Mouse (Mus musculus) MEL (cell line): Measurements from ENCODE around the gene Spg21. TPM values are rescaled to one million over a fixed set of nuclear protein-coding genes. Genes with fewer than 3 reads are reported as not detected.

ENCODE experiments used
- DNase-seq: peaks from one replicate; pipeline ENCODE4 v3.0.0; 2011; ENCODE audit warnings: low read depth, low spot score
- H3K27ac ChIP-seq: 2 replicates; pipeline ENCODE4 v1.5.1; 2012; ENCODE audit warnings: low read depth, mild to moderate bottlenecking, control low read depth, low read length, moderate library complexity; ENCODE audit not compliant: control insufficient read depth
- H3K27me3 ChIP-seq, 2 experiments: fragments of 150-350 bp in 1 of 2; sonication (generic) in 1 of 2; 2 replicates each; pipeline ENCODE4 v1.6.1; 2012; ENCODE audit warnings: low read length in 2 of 2, mild to moderate bottlenecking in 2 of 2, improper control_type of control experiment in 1 of 2, moderate library complexity in 1 of 2; ENCODE audit not compliant: insufficient read depth in 2 of 2, control insufficient read depth in 1 of 2
- H3K36me3 ChIP-seq, 2 experiments: 2 replicates each; pipeline ENCODE4 v1.6.1; 2012 to 2014; ENCODE audit warnings: low read length in 2 of 2, improper control_type of control experiment in 1 of 2, inconsistent platforms in 1 of 2, mild to moderate bottlenecking in 1 of 2; ENCODE audit not compliant: insufficient read depth in 2 of 2, control insufficient read depth in 1 of 2
- H3K4me1 ChIP-seq, 2 experiments: fragments of 150-350 bp in 1 of 2; sonication (generic) in 1 of 2; 2 replicates each; pipeline ENCODE4 v1.6.1; 2012; ENCODE audit warnings: low read length in 2 of 2, improper control_type of control experiment in 1 of 2, mild to moderate bottlenecking in 1 of 2; ENCODE audit not compliant: insufficient read depth in 2 of 2, control insufficient read depth in 1 of 2
- H3K4me3 ChIP-seq, 2 experiments: fragments of 150-350 bp in 1 of 2; sonication (generic) in 1 of 2; 2 replicates each; pipeline ENCODE4 v1.5.1; 2012; ENCODE audit warnings: low read depth in 2 of 2, low read length in 2 of 2, mild to moderate bottlenecking in 2 of 2, moderate library complexity in 2 of 2, control low read depth in 1 of 2, improper control_type of control experiment in 1 of 2; ENCODE audit not compliant: control insufficient read depth in 1 of 2, insufficient read depth in 1 of 2
- H3K79me2 ChIP-seq: 2 replicates; pipeline ENCODE4 v1.6.1; 2012; ENCODE audit warnings: mild to moderate bottlenecking, low read length, moderate library complexity; ENCODE audit not compliant: control insufficient read depth, poor library complexity, insufficient read depth
- H3K9ac ChIP-seq: 2 replicates; pipeline ENCODE4 v1.6.1; 2012; ENCODE audit warnings: low read depth, mild to moderate bottlenecking, control low read depth, low read length, moderate library complexity; ENCODE audit not compliant: control insufficient read depth, poor library complexity, severe bottlenecking
- H3K9me3 ChIP-seq: fragments of 150-350 bp; sonication (generic); replicated peaks from 2 replicates; pipeline ENCODE4 v1.6.1; 2012; ENCODE audit warnings: mild to moderate bottlenecking, low read length, improper control_type of control experiment, moderate library complexity; ENCODE audit not compliant: insufficient read depth
- BHLHE40 ChIP-seq: IDR thresholded peaks from 2 replicates; pipeline ENCODE4 v1.6.1; 2012; ENCODE audit warnings: low read depth, mild to moderate bottlenecking, inconsistent platforms, low read length, improper control_type of control experiment, borderline replicate concordance
- CHD2 ChIP-seq: IDR thresholded peaks from 2 replicates; pipeline ENCODE4 v1.6.1; 2011; ENCODE audit warnings: low read length, improper control_type of control experiment
- E2F4 ChIP-seq: IDR thresholded peaks from 2 replicates; pipeline ENCODE4 v1.6.1; 2011; ENCODE audit warnings: low read depth, low read length, improper control_type of control experiment, borderline replicate concordance
- EP300 ChIP-seq, 2 experiments: IDR thresholded peaks; 2 replicates each; pipeline ENCODE4 v1.6.1; 2011; ENCODE audit warnings: improper control_type of control experiment in 2 of 2, low read length in 2 of 2, low read depth in 1 of 2, mild to moderate bottlenecking in 1 of 2
- ETS1 ChIP-seq: IDR thresholded peaks from 2 replicates; pipeline ENCODE4 v1.6.1; 2012; ENCODE audit warnings: low read depth, mild to moderate bottlenecking, inconsistent platforms, low read length, improper control_type of control experiment, moderate library complexity
- GABPA ChIP-seq: IDR thresholded peaks from 2 replicates; pipeline ENCODE4 v1.6.1; 2012; ENCODE audit warnings: low read depth, mild to moderate bottlenecking, inconsistent platforms, low read length, improper control_type of control experiment, moderate library complexity
- GATA1 ChIP-seq: IDR thresholded peaks from 2 replicates; pipeline ENCODE4 v1.6.1; 2011; ENCODE audit warnings: low read depth, low read length, improper control_type of control experiment
- HCFC1 ChIP-seq: IDR thresholded peaks from 2 replicates; pipeline ENCODE4 v1.6.1; 2012; ENCODE audit warnings: low read depth, mild to moderate bottlenecking, inconsistent platforms, low read length, improper control_type of control experiment, moderate library complexity
- JUND ChIP-seq: IDR thresholded peaks from 2 replicates; pipeline ENCODE4 v1.6.1; 2011; ENCODE audit warnings: low read depth, mild to moderate bottlenecking, improper control_type of control experiment, low read length
- MAX ChIP-seq: IDR thresholded peaks from 2 replicates; pipeline ENCODE4 v1.6.1; 2011; ENCODE audit warnings: low read length, improper control_type of control experiment
- MAZ ChIP-seq: IDR thresholded peaks from 2 replicates; pipeline ENCODE4 v1.6.1; 2012; ENCODE audit warnings: low read depth, mild to moderate bottlenecking, inconsistent platforms, low read length, improper control_type of control experiment
- MEF2A ChIP-seq: IDR thresholded peaks from 2 replicates; pipeline ENCODE4 v1.6.1; 2014; ENCODE audit warnings: low read depth, mild to moderate bottlenecking, inconsistent platforms, low read length, improper control_type of control experiment; ENCODE audit not compliant: poor library complexity, insufficient replicate concordance, severe bottlenecking; ENCODE audit errors: extremely low read depth
- POLR2A ChIP-seq, 2 experiments: IDR thresholded peaks; 2 replicates each; pipeline ENCODE4 v1.6.1; 2011 to 2012; ENCODE audit warnings: low read length in 2 of 2, mild to moderate bottlenecking in 2 of 2, control low read depth in 1 of 2, improper control_type of control experiment in 1 of 2, low read depth in 1 of 2, moderate library complexity in 1 of 2; ENCODE audit not compliant: control insufficient read depth in 1 of 2, insufficient read depth in 1 of 2, poor library complexity in 1 of 2
- POLR2AphosphoS2 ChIP-seq: IDR thresholded peaks from 2 replicates; pipeline ENCODE4 v1.6.1; 2011; ENCODE audit warnings: low read length, improper control_type of control experiment
- SIN3A ChIP-seq: IDR thresholded peaks from 2 replicates; pipeline ENCODE4 v1.6.1; 2012; ENCODE audit warnings: low read length, improper control_type of control experiment, inconsistent platforms
- TAL1 ChIP-seq: IDR thresholded peaks from 2 replicates; pipeline ENCODE4 v1.6.1; 2012; ENCODE audit warnings: mild to moderate bottlenecking, inconsistent platforms, low read length, moderate library complexity, mixed read lengths
- TCF12 ChIP-seq: IDR thresholded peaks from 2 replicates; pipeline ENCODE4 v1.6.1; 2014; ENCODE audit warnings: low read depth, mild to moderate bottlenecking, inconsistent platforms, low read length, improper control_type of control experiment, moderate library complexity
- USF1 ChIP-seq: IDR thresholded peaks from 2 replicates; pipeline ENCODE4 v1.6.1; 2014; ENCODE audit warnings: low read depth, mild to moderate bottlenecking, inconsistent platforms, low read length, improper control_type of control experiment, moderate library complexity
- USF2 ChIP-seq, 2 experiments: IDR thresholded peaks; 2 replicates each; pipeline ENCODE4 v1.6.1; 2011 to 2012; ENCODE audit warnings: improper control_type of control experiment in 2 of 2, low read length in 2 of 2, borderline replicate concordance in 1 of 2, inconsistent platforms in 1 of 2, low read depth in 1 of 2, mild to moderate bottlenecking in 1 of 2; ENCODE audit not compliant: insufficient read depth in 1 of 2
- ZC3H11A ChIP-seq: IDR thresholded peaks from 2 replicates; pipeline ENCODE4 v1.6.1; 2012; ENCODE audit warnings: low read depth, mild to moderate bottlenecking, inconsistent platforms, low read length, improper control_type of control experiment
- ZKSCAN1 ChIP-seq: IDR thresholded peaks from 2 replicates; pipeline ENCODE4 v1.6.1; 2012; ENCODE audit warnings: low read depth, mild to moderate bottlenecking, inconsistent platforms, low read length, improper control_type of control experiment, moderate library complexity
- ZMIZ1 ChIP-seq: IDR thresholded peaks from 2 replicates; pipeline ENCODE4 v1.6.1; 2012; ENCODE audit warnings: low read depth, mild to moderate bottlenecking, inconsistent platforms, low read length, improper control_type of control experiment, moderate library complexity
- polyA plus RNA-seq, 2 experiments: library from polyadenylated mRNA; stranded (reverse) in 1 of 2; unstranded in 1 of 2; fragments of >175 nt in 1 of 2; fragments of >200 nt in 1 of 2; gene quantifications; 2 replicates each; pipeline versions ENCODE4 v1.2.1 to v1.2.4; 2012; ENCODE audit warnings: low replicate concordance in 2 of 2, low read depth in 1 of 2; ENCODE audit not compliant: insufficient read length in 2 of 2, insufficient read depth in 1 of 2, missing spikeins in 1 of 2
- total RNA-seq: library from RNA; depleted of rRNA; stranded (reverse); fragments of 300-350 nt; gene quantifications from 2 replicates; pipeline ENCODE4 v1.2.3, GENCODE M21; 2012

The Spg21 gene
- total and polyA plus RNA-seq, 3 experiments, result 21.7 to 25.9 TPM; not detected in 1

DNA sequence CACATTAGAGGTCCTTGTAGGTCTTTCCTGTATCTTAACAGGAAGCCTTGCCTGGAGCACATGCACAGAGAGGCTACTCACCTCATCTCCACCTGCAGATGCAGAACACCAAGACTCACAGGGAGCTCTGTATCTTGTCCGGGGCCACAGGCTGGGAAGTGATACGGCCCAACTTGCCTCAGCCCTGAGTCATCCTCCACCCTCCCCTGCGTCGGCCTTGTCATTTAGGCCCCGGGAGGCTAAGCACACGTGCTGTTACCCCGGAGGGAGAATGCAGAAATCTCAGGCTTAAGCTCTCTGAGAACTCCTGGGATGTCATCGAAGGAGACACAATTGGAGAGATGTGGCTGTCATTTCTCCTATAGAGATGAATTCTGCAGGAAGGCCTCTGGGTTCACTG, 68.9 kb downstream of the Spg21 start (continued):
- TF ChIP-seq POLR2A (IDR thresholded peaks at IDR 0.05; ENCODE audit: control insufficient read depth in 1 of 2, insufficient read depth in 1 of 2, low read depth in 1 of 2, low read length in 2 of 2, poor library complexity in 1 of 2) (no peak), TAL1 (no peak), EP300 (IDR thresholded peaks at IDR 0.05; ENCODE audit: low read depth in 1 of 2, low read length in 2 of 2) (peak; percentile 11 to 23; a peak in 1 of 4 replicates), E2F4 (no peak), TCF12 (no peak), GATA1 (no peak), ZKSCAN1 (no peak), GABPA (no peak), CHD2 (no peak), BHLHE40 (no peak), ZC3H11A (no peak), ETS1 (no peak), SIN3A (no peak), JUND (peak; percentile 59; the same call in 1 of the 2 replicates), MAX (peak; percentile 56), ZMIZ1 (no peak)

DNA sequence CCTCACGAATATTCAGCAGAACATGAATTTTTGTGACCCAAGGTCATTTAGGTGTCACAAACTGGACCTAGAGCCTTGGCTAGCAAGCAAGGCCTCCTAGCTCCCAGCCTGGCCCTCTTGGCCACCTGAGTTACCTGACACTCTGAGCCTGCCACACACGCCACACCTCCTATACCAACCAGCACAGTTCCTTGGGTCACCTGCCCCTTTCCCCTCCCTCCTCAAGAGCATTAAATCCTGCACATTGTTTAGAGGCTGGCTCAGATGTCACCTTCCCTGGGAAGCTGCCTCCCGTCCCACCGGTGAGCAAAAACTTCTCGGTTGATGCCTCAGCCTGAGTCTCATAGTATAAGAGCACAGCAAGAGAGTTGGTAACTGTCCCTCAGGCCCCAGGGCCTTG, 70.5 kb downstream of the Spg21 start:
- no peak for TF ChIP-seq HCFC1
- no peak for TF ChIP-seq POLR2A (IDR thresholded peaks at IDR 0.05; ENCODE audit: control insufficient read depth in 1 of 2, insufficient read depth in 1 of 2, low read depth in 1 of 2, low read length in 2 of 2, poor library complexity in 1 of 2)
- TF ChIP-seq USF1, result no peak
- no peak for TF ChIP-seq USF2 (IDR thresholded peaks at IDR 0.05; ENCODE audit: borderline replicate concordance in 1 of 2, insufficient read depth in 1 of 2, low read depth in 1 of 2, low read length in 2 of 2)
- TF ChIP-seq E2F4, result no peak
- TF ChIP-seq MEF2A, result no peak
- no peak for TF ChIP-seq POLR2AphosphoS2
- no peak for TF ChIP-seq ZC3H11A
- no peak for TF ChIP-seq MAZ
- peaks cover 0 to 3% of the 10 kb centered on the region in 2 experiments; a peak in 2 of 4 replicates for H3K36me3 ChIP-seq
- no peaks in the 10 kb centered on the region for H3K27me3 ChIP-seq
- H3K9ac ChIP-seq, result no peak overlapping the region
- no peaks in the 10 kb centered on the region for H3K79me2 ChIP-seq
- H3K27ac ChIP-seq, result no peak overlapping the region
- H3K4me1 ChIP-seq, result peaks cover 3 to 32% of the 10 kb centered on the region in 2 experiments
- H3K4me3 ChIP-seq, result no peak overlapping the region
- H3K9me3 ChIP-seq, result no peaks in the 10 kb centered on the region
- no peak for DNase-seq
